Mouse (Mus musculus) testis, postnatal 14 days (tissue): ENCODE data around the gene Fndc3c1.
A peak's percentile ranks its signal among the peaks of the same experiment; 100 is the strongest.
"Not testable (repeated sequence)": the region's sequence is repeated elsewhere in the genome, so short reads cannot be mapped to it uniquely, and the experiment has no call there.

Source experiments
- DNase-seq: peaks from one replicate; pipeline ENCODE4 v3.0.0; 2021; ENCODE audit warnings: low spot score

Gene Fndc3c1

GRCm38 (mm10) chrX:106485101-106485651, at the start of gene Fndc3c1:
Gene Fndc3c1, minus strand, starts transcription at chrX:106485401.
- peak; percentile 33 for DNase-seq

DNA sequence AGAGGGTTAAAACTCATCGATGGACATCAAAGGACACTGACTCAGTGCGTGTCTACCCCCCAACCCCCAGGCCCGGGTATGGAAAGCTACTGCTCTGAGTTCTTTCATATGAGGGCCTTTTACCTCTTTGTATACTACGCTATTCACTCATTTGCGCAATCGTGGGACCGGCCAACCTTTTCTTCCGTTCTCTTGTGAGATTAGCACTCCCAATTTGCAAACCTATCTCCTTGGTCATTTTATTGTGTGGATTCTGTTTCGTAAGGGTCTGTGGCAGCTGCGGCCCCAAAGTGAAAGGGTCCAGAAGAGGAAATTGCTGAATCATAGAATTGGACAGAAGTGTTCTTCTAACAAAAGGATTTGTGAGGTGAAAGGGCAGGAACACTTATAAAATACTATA, 1.2 kb upstream of the Fndc3c1 start:
- no peak for DNase-seq

GRCm38 (mm10) chrX:106485671-106486070, 470 bp upstream of the Fndc3c1 start:
- DNase-seq = no peak

DNA sequence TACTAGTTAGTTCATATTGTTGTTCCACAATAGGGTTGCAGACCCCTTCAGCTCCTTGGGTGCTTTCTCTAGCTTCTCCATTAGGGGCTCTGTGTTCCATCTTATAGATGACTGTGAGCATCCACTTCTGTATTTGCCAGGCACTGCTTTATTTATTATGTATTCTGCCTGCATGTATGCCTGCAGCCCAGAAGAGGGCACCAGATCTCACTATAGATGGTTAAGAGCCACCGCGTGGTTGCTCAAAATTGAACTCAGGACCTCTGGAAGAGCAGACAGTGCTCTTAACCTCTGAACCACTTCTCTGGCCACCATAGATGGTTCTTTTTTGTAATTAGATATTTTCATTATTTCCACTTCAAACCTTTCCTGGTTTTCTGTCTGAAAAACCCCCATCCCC, 5.3 kb downstream of the Fndc3c1 start:
- not testable (repeated sequence) for DNase-seq

- DNase-seq = no peak
Observed at GRCm38 (mm10) chrX:106385304-106385703, 99.9 kb downstream of the Fndc3c1 start.

DNA sequence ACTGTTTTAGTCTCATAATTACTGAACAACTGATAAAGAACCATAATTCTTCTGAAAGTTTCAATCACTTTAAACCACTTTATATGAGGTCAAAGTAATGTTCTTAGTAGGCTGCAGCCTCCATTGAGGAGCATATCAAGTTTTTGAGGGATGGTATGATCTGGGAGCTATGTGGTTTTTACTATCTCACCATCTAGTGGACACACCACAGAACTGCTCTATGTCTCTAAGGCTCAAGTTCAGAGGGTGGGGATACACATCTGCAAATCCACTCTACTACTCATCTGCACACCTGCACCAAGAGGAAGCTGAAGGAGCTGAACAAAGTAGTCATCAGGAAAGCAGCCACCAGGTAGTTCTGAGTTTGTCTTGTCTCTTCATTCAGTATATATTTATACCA, 104.6 kb downstream of the Fndc3c1 start:
- DNase-seq = no peak
